Mouse (Mus musculus) heart, adult 9 months (tissue): ENCODE data around the gene Rapgef3.
A peak's percentile ranks its signal among the peaks of the same experiment; 100 is the strongest.

ENCODE experiments used
- DNase-seq, 2 experiments: peaks; one replicate each; pipeline ENCODE4 v3.0.0; 2022; ENCODE audit warnings: low spot score in 2 of 2

Gene Rapgef3

GRCm38 (mm10) chr15:97793386-97794153 lies 25.8 kb upstream of the Rapgef3 start:
- DNase-seq = no peak

- no peak for DNase-seq
Observed at GRCm38 (mm10) chr15:97791126-97791700, 23.4 kb upstream of the Rapgef3 start.

- DNase-seq = no peak
Observed at GRCm38 (mm10) chr15:97789761-97790505, 22.2 kb upstream of the Rapgef3 start.

- peak in 1 of 2 experiments; percentile 38 for DNase-seq
Observed at GRCm38 (mm10) chr15:97788821-97789220, 21.0 kb upstream of the Rapgef3 start.

- no peak for DNase-seq
Observed at GRCm38 (mm10) chr15:97787799-97788667, 20.3 kb upstream of the Rapgef3 start.

GRCm38 (mm10) chr15:97787148-97787798 lies 19.5 kb upstream of the Rapgef3 start:
- no peak for DNase-seq

- DNase-seq = peak in 1 of 2 experiments; percentile 46
Observed at GRCm38 (mm10) chr15:97786412-97787112, 18.8 kb upstream of the Rapgef3 start.

GRCm38 (mm10) chr15:97785731-97786411 lies 18.1 kb upstream of the Rapgef3 start:
- DNase-seq = peak; percentile 55 to 60

- DNase-seq = no peak
Observed at GRCm38 (mm10) chr15:97784561-97785161, 16.9 kb upstream of the Rapgef3 start.

- peak; percentile 80 to 81 for DNase-seq
Observed at GRCm38 (mm10) chr15:97784092-97784559, 16.4 kb upstream of the Rapgef3 start.

GRCm38 (mm10) chr15:97782749-97783105 lies 15.0 kb upstream of the Rapgef3 start:
- DNase-seq = peak; percentile 70 to 73

GRCm38 (mm10) chr15:97781961-97782748 lies 14.4 kb upstream of the Rapgef3 start:
- DNase-seq = peak; percentile 59 to 71

- no peak for DNase-seq
Observed at GRCm38 (mm10) chr15:97780611-97781031, 12.8 kb upstream of the Rapgef3 start.

GRCm38 (mm10) chr15:97779576-97779975 lies 11.8 kb upstream of the Rapgef3 start:
- DNase-seq = no peak

GRCm38 (mm10) chr15:97778311-97779098 lies 10.7 kb upstream of the Rapgef3 start, which contains the start of gene Slc48a1:
Gene Slc48a1 (plus strand): TSS chr15:97778520.
- no peak for DNase-seq

GRCm38 (mm10) chr15:97776919-97777318 lies 9.1 kb upstream of the Rapgef3 start:
- DNase-seq = no peak

- peak in 1 of 2 experiments; percentile 64 for DNase-seq
Observed at GRCm38 (mm10) chr15:97776514-97776913, 8.7 kb upstream of the Rapgef3 start.

GRCm38 (mm10) chr15:97773961-97774370 lies 6.2 kb upstream of the Rapgef3 start:
- DNase-seq = peak in 1 of 2 experiments; percentile 58
